Mouse (Mus musculus) cerebellum, adult (tissue): ENCODE measurements at regions not wholly inside any gene's neighbourhood (a gene's known extent, or its start where the extent isn't known, plus 50 kb on each side); places are given as distances from the start of the nearest gene placed in this dataset.
"Not testable (repeated sequence)": the region's sequence is repeated elsewhere in the genome, so short reads cannot be mapped to it uniquely, and the experiment has no call there.

ENCODE experiments used
- ATAC-seq: cut with Nextera tagmentation; 2 replicates; pipeline ENCODE4 v1.9.2; 2017; ENCODE audit warnings: mild to moderate bottlenecking, moderate library complexity, mixed read lengths; ENCODE audit not compliant: insufficient number of reproducible peaks, low FRiP score, low TSS enrichment

GRCm38 (mm10) chr13:50906431-50906830 lies 194.2 kb upstream of the Spin1 start:
- not testable (repeated sequence) for ATAC-seq

GRCm38 (mm10) chr13:50906910-50907309 lies 193.8 kb upstream of the Spin1 start:
- no peak for ATAC-seq

- not testable (repeated sequence) for ATAC-seq
These were observed 187.9 kb upstream of the Spin1 start for GRCm38 (mm10) chr13:50912776-50913175.

- ATAC-seq: not testable (repeated sequence)
These were observed 166.7 kb upstream of the Spin1 start for GRCm38 (mm10) chr13:50934017-50934416.

GRCm38 (mm10) chr13:50942561-50942960 lies 158.1 kb upstream of the Spin1 start:
- ATAC-seq: no peak

- peak; percentile 49 for ATAC-seq
These were observed 151.0 kb upstream of the Spin1 start for GRCm38 (mm10) chr13:50949545-50950226.

- ATAC-seq: no peak
These were observed 146.0 kb upstream of the Spin1 start for GRCm38 (mm10) chr13:50954671-50955070.

GRCm38 (mm10) chr13:50958051-50958883 lies 142.4 kb upstream of the Spin1 start:
- ATAC-seq: no peak

GRCm38 (mm10) chr13:50960909-50961308 lies 139.8 kb upstream of the Spin1 start:
- no peak for ATAC-seq

- ATAC-seq: no peak
These were observed 136.6 kb upstream of the Spin1 start for GRCm38 (mm10) chr13:50964070-50964469.

- ATAC-seq: not testable (repeated sequence)
These were observed 135.6 kb upstream of the Spin1 start for GRCm38 (mm10) chr13:50965041-50965440.

- ATAC-seq: no peak
These were observed 135.0 kb upstream of the Spin1 start for GRCm38 (mm10) chr13:50965678-50966077.

- ATAC-seq: no peak
These were observed 133.9 kb upstream of the Spin1 start for GRCm38 (mm10) chr13:50966826-50967225.

- no peak for ATAC-seq
These were observed 127.3 kb upstream of the Spin1 start for GRCm38 (mm10) chr13:50973379-50973778.

- no peak for ATAC-seq
These were observed 125.3 kb upstream of the Spin1 start for GRCm38 (mm10) chr13:50975306-50975920.

GRCm38 (mm10) chr13:50982005-50982404 lies 118.7 kb upstream of the Spin1 start:
- no peak for ATAC-seq

GRCm38 (mm10) chr13:50982990-50983389 lies 117.7 kb upstream of the Spin1 start:
- no peak for ATAC-seq

- no peak for ATAC-seq
These were observed 108.8 kb upstream of the Spin1 start for GRCm38 (mm10) chr13:50991726-50992432.

- ATAC-seq: no peak
These were observed 100.9 kb upstream of the Spin1 start for GRCm38 (mm10) chr13:50999738-51000137.

- no peak for ATAC-seq
These were observed 95.9 kb upstream of the Spin1 start for GRCm38 (mm10) chr13:51004827-51005226.

- no peak for ATAC-seq
These were observed 89.9 kb upstream of the Spin1 start for GRCm38 (mm10) chr13:51010736-51011135.
